Mouse (Mus musculus) embryo, embryonic 11.5 days (tissue): ENCODE results near the gene Ugt3a1.
"Not testable (repeated sequence)": the region's sequence is repeated elsewhere in the genome, so short reads cannot be mapped to it uniquely, and the experiment has no call there.

Experiments
- DNase-seq: peaks from one replicate; pipeline ENCODE4 v3.0.0-alpha.2; 2012; ENCODE audit warnings: low read depth, low spot score

Ugt3a1 gene

DNA sequence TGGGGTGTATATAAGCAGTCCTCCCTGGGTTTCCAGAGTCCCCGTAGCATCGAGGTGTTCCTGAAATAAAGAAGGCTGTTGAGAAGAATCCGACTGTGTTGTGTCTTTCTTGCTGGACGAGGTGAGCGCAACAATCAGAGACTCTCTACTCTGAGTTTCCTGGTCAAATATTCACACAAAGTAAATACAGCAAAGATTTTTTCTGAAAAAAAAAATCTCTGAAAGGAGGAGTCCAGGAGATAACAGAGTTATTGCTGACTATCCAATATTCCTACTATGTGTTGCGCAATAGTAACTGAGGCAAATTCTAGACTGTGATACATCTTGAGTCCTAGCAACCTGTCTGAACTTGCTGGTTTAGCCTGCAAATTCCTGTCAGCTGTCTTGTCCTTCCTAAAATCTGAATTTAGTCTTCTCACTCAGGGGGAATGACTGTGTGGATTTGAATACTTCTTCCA lies at the start of gene Ugt3a1:
TSS of gene Ugt3a1 (plus strand) at position 51 of the 458 bp plus-strand sequence.
- no peak for DNase-seq

DNA sequence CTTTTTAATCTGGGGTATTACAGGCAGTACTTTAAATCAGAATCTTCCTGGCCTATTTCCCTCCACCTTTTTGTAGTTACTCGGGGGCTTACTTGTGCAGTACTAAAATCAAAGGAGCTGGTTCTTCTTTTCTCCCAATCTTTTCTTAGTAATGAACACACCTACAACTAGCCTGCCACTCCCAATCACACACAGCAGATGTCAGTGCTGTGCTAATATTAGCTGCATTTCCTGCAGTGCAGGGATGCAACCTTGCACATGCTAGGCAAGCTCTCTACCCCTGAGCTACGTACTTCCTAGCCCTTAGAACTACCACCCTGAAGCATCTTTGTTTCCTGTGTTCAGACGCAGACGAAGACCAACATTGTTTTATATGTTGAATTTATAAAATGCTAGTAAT lies 45.8 kb upstream of the Ugt3a1 start:
- DNase-seq: not testable (repeated sequence)

DNA sequence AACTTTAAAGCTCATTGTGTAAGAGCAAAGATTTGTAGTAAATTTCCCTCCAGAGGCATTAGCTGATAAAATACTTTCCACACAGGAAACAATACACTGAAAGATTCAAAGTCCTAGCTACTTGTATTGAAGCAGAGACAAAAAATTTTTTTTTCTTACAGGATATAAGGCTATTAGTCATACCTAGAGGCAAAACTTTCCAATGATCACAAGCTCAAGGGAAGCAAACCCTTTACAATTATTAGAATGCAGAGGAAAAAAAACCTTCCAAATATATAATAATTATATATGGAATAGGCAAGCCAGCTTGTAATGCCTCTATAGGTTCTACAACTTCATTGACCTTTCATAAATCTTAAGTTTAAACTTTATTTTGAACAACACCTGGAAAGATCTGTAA lies 30.3 kb upstream of the Ugt3a1 start:
- no peak for DNase-seq

DNA sequence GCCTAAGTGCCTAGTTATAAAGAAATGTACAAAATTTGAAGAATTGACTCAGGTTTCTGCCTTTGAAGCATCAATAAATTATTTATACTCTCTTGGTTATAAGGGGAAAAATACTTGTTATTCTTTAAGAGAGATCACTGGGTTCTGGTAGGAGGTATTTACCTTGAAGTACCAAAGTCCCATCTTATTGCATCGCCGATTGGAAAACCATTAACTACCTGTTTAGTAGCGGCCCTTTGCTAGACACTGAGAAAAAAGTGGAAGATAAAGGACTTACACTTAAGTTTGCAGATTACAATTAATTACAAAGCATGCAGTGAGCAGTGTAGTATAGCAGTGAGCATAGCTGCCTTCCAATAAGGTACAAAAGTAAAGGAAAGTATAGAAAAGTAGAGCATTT lies 23.8 kb upstream of the Ugt3a1 start:
- no peak for DNase-seq

DNA sequence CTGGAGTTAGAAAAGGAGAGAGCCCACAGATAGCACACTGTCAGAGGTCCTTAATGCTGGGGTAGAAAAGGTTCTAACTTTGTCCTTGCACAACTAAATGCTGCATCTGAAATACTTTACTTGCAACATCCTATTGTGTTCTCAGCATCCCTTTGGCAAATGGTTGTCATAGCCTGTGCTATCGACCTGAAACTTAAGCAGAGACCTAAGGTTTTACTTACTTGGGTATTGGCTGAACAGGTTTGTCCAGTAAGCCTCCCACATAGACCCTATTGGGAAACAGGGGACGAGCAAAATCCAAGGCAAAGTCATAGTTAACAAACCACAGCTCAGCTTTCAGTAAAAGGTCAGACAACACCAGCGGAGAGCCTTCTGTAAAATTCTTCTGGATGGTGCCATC lies 16.1 kb upstream of the Ugt3a1 start:
- DNase-seq: no peak

DNA sequence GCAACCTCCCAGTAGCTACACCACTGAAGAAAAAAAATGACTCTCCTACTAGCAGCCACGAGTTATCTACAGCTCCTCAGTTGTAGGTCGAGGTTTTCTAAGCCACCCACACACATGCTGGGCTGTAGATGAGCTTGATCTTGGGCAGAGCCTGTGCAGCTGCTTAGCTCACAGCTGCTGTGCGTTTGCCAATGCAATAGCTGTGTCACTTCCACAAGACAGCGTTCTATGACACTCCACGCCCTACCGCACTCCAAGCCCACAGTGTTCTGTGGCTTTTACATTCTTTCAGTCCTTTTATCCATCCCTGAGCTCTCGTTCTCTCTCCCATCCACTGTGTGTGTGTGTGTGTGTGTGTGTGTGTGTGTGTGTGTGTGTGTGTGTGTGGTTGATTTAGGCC lies 4.8 kb upstream of the Ugt3a1 start:
- no peak for DNase-seq

DNA sequence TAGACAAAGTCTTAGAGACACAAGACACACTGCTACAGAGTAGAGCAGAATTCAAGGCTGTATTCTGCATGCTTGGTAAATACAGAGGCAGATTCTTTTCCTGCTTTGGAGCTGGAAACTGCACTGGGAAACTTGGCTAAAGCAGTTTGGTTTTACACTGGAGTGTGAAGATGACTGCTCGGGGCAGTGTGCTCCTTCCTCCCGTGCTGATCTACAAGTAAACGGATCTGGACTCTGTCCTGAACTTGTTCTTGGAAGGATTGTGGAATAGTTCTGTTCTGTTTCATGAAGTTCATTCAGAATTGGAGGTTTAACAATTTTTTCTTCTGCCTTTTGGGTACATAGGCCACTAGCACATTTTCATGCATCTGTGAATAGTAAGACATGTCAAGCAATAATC lies 2.3 kb downstream of the Ugt3a1 start:
- DNase-seq: no peak

DNA sequence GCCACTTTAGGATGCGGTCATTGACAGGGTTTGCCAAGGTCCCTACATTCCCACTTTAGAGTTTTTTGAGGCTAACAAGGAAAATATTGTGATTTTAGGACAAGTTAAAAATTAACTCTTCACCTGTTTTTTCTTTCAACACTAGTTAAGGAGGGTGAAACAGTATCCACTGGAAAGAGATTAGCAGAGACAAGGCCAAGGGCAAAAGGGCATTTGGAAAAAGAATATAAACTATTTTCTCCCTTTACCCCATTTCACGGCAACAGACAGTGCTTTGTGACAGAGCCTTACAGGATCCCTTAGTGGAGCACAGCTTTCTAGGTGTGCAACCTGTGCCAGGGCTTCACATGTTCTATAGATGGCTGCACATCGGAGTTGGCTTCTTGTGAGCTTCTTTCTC lies 2.9 kb downstream of the Ugt3a1 start:
- DNase-seq: no peak

DNA sequence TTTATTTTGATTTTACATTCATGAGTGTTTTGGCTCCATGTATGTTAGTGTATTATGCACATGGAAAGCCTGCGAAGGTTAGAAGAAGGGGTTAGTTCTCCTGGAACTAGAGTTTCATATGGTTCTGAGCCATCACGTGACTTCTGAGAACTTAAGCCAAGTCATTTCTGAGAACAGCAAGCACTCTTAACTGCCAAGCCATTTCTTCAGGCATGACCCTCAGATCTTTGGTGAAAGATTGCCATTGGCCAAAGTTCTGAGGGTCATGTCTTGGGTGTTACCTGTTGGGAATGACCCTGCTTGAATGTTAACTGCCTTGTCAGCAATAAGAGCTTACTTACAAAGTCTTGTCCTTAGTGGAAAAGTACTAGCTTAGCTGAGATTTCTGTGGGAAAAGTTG lies 6.5 kb downstream of the Ugt3a1 start:
- DNase-seq: no peak

DNA sequence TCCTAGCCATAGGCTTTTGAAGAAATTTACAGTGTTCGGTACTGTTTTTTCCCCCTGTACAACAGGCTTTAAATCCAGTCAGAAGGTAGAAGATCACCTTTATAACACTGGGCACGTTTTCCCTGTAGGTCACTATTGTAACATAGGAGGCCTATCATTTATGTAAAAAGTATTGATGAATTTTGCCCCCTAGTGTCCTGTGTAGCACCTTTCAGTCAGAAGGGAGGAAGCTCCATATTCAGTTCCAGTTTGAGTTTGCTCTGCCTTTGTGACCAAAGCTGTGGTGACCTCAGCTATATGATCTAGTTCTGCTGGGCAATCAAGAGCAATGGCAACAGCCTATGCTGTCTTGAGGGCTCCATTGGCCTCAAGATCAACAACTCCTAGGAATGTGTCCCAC lies 13.0 kb downstream of the Ugt3a1 start:
- no peak for DNase-seq

DNA sequence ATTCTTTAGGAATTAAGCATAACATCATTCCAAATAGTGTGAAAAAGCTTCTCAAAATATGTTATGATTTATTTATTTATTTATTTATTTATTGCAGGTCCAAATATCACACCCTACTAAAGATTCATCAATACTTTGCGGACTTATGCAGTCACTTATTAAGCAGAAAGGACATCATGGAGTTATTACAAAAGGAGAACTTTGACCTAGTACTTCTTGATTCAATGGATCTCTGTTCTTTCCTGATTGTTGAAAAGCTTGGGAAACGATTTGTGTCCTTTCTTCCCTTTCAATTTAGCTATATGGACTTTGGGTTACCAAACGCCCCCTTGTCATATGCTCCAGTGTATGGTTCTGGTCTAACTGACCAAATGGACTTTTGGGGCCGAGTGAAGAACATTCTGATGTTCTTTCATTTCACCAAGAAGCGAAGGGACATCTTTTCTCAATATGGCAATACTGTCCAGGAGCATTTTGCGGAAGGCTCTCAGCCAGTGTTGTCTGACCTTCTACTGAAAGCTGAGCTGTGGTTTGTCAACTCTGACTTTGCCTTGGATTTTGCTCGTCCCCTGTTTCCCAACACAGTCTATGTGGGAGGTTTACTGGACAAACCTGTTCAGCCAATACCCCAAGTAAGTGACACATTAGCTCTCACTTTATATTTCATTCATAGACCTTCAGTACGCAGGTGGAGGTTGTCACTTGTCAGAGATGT lies 29.4 kb downstream of the Ugt3a1 start:
- no peak for DNase-seq

DNA sequence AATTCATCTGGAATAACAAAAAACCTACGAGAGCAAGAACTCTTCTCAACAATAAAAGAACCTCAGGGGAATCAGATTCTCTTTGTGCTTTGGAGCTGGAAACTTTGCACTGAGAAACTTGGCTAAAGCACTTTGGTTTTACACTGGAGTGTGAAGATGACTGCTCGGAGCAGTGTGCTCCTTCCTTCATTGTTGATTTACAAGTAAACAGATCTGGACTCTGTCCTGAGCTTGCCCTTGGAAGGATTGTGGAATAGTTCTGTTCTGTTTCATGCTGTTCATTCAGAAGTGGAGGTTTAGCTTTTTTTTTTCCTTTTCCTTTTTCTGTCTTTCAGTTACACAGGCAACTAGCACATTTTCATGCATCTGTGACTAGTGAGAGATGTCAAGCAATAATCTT lies 57.9 kb downstream of the Ugt3a1 start:
- DNase-seq: no peak

DNA sequence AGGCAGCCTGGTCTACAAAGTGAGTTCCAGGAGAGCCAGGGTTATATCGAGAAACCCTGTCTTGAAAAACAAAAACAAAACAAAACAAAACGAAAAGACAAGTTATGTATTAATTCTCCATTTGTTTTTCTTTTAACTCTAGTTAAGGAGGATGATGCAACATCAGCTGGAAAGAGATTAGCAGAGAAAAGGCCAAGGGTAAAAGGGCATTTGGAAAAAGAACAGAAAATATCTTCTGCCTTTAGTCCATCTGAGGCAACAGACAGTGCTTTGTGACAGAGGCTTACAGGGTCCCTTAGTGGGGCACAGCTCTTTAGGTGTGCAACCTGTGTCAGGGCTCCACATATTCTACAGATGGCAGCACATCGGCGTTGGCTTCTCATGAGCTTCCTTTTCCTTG lies 58.7 kb downstream of the Ugt3a1 start, which contains the start of gene Ugt3a2:
TSS of gene Ugt3a2 (plus strand) at position 210 of the 400 bp plus-strand sequence.
- no peak for DNase-seq

DNA sequence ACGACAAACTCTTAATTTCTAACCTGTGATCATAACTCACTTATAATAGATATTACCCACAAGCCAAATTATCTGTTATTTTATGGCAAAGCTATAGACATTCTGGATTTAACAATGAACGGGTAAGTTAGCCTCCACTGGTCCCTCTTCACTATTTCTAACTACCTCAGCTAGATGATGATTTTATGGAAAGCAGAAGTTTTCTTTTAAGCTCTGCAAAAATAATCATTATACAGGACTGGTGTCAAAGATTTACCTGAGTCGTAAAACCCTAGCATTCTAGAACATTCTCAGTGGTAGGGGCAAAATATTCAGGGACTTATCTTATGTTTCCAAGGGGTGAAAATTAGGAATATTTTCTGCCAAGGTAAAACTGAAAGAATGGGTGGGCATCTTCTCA lies 59.9 kb downstream of the Ugt3a1 start:
- no peak for DNase-seq

DNA sequence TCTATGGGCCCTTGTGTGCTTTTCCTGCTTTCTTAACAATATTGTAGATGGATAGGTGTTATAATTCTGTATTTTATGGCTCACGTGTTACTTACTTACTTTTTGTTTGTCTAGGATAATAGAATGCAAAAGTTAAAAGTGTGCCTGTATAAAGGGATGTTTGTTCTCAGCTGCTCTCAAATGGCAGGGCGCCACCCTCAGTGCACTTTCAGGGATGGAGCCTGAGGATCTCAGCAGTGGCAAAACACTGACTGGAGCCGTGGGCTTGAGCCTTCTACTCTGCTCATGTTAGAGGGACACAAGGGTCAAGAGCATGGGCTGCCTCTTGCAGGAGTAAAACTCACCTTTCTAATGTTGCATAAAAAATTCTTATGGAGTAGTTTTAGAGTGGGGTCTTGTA lies 60.3 kb downstream of the Ugt3a1 start:
- DNase-seq: no peak

DNA sequence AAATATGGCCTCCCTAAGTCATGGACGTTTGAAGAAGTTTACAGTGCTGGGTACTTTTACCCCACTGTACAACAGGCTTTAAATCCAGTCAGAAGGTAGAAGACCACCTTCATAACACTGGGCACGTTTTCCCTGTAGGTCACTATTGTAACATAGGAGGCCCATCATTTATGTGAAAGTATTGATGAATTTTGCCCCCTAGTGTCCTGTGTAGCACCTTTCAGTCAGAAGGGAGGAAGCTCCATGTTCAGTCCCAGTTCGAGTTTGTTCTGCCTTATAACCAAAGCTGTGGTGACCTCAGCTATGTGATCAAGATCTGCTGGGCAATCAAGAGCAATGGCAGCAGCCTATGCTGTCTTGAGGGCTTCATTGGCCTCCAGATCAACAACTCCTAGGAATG lies 72.1 kb downstream of the Ugt3a1 start:
- DNase-seq: no peak

DNA sequence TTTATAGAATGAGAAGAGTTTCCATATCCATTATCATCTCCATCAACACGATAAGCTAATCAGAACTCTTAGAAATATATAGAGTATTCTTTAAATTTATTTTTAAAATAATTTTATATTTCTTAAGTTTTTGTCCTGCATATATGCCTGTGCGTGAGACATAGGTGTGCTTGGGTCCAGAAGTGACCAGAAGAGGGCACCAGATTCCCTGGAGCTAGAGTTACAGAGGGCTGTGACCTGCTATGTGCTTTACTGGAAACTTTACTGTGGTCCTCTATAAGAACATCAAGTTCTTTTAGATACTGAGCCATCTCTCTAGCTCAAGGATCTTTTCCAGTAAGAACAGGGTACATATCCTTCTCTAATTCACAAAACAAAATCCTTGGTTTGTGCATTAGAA lies 86.1 kb downstream of the Ugt3a1 start:
- peak; percentile 0 for DNase-seq
